Mouse (Mus musculus) monocyte, adult 2 months (primary cell): ENCODE measurements around the gene Fscn3.

Experiments used
- DNase-seq, 2 experiments: peaks; one replicate each; pipeline ENCODE4 v3.0.0; 2022; ENCODE audit warnings: low spot score in 2 of 2, low read depth in 1 of 2

Gene Fscn3

DNA sequence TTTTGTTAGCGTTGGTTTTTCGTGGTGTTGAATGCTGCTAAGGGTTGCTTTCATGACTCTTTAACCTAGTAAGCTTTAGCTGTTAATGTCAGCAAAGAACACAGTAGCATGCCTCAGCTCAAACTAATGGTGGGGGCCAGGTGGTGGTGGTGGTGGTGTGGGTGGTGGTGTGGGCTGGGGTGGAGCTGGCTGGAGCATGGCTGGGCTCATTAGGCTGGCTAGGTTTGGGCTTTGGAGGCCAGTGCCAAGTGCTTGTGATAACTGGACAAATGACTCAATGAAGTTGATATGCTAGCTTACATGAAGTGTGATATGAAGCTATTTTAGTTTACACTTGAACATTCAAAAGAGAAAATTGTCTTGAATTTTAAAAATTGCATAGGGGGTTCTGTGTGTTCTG is 58.4 kb downstream of the Fscn3 start:
- no peak for DNase-seq

DNA sequence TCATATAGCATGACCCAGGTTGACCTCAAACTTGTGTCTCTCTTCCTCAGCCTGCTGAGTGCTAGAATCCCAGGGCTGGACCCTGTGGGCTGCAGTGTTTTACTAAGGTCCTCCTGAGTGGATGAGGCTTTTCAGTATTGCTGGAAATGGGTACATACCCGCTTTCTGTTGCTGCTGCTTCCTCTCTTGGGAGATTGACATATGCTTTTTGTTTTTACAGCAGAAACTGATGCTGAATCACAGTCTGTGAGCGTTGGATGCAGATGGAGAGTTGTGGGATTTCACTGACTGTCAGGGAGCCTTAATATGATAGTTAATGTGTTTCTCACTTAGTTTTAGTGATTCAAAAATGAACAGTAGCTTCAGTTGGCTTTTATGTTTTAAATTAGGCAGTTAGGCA is 58.9 kb downstream of the Fscn3 start:
- no peak for DNase-seq

DNA sequence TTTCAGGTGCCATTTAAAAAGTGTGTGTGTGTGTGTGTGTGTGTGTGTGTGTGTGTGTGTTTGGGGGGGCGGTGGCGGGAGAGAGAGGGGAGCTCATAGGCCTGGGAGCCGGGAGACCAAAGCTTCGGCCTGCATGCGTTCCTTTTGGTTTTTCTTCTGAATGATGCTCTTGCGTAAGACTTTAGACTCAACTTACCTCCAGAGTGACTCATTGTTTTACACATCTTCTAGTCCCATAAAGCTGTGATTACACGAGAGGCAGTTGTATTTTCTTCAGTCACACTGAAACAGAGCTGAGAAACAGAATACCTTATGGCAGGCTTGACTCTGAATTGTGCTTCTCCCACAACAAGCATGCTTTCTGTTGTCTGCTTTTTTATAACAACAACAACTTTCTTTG is 59.3 kb downstream of the Fscn3 start:
- no peak for DNase-seq
